Mouse (Mus musculus) lung, postnatal 0 days (tissue): ENCODE data around the gene Zc3h8. TPM values are rescaled to one million over a fixed set of nuclear protein-coding genes. Genes with fewer than 3 reads are reported as not detected.

Experiments used
- ATAC-seq: fragments of 200-750 bp; cut with Nextera tagmentation; 2 replicates; pipeline ENCODE4 v1.8.0; 2017; ENCODE audit warnings: moderate library complexity
- DNase-seq: peaks from one replicate; pipeline ENCODE4 v3.0.0-alpha.2; 2016; ENCODE audit warnings: low spot score
- H3K27ac ChIP-seq: fragments of 300-500 bp; sonication (generic); 2 replicates; pipeline ENCODE4 v1.5.1; 2014; ENCODE audit warnings: antibody characterized with exemption, mild to moderate bottlenecking, low read length, mixed read lengths
- H3K27me3 ChIP-seq: fragments of 300-500 bp; sonication (generic); replicated peaks from 2 replicates; pipeline ENCODE4 v1.6.1; 2014; ENCODE audit warnings: low read length, mixed read lengths; ENCODE audit not compliant: insufficient read depth
- H3K36me3 ChIP-seq: fragments of 300-500 bp; sonication (generic); 2 replicates; pipeline ENCODE4 v1.6.1; 2014; ENCODE audit warnings: low read length, mixed read lengths; ENCODE audit not compliant: insufficient read depth
- H3K4me1 ChIP-seq: fragments of 300-500 bp; sonication (generic); 2 replicates; pipeline ENCODE4 v1.6.1; 2014; ENCODE audit warnings: antibody characterized with exemption, low read depth, low read length, mixed read lengths; ENCODE audit not compliant: insufficient read depth
- H3K4me2 ChIP-seq: fragments of 300-500 bp; sonication (generic); replicated peaks from 2 replicates; pipeline ENCODE4 v1.6.1; 2014; ENCODE audit warnings: low read depth, mild to moderate bottlenecking, low read length, moderate library complexity, mixed read lengths
- H3K4me3 ChIP-seq: fragments of 300-500 bp; sonication (generic); 2 replicates; pipeline ENCODE4 v1.5.1; 2014; ENCODE audit warnings: low read depth, low read length
- H3K9ac ChIP-seq: fragments of 300-500 bp; sonication (generic); replicated peaks from 2 replicates; pipeline ENCODE4 v1.6.1; 2014; ENCODE audit warnings: low read depth, mild to moderate bottlenecking
- H3K9me3 ChIP-seq: fragments of 300-500 bp; sonication (generic); 2 replicates; pipeline ENCODE4 v1.6.1; 2016; ENCODE audit warnings: low read length, mixed read lengths
- CTCF ChIP-seq: IDR thresholded peaks from 2 replicates; pipeline ENCODE4 v1.5.1; 2016; ENCODE audit warnings: antibody characterized with exemption, mild to moderate bottlenecking
- EP300 ChIP-seq: IDR thresholded peaks from 2 replicates; pipeline ENCODE4 v1.6.1; 2016; ENCODE audit warnings: antibody characterized with exemption, mild to moderate bottlenecking, control low read depth
- WGBS: fragments of 180-500 bp; shearing (Covaris S2); extraction: QIAGEN DNeasy Blood & Tissue Kit; methylation state at CpG from one replicate; pipeline ENCODE4 v1.1.7; 2014; 5-methylcytosine and 5-hydroxymethylcytosine counted together
- polyA plus RNA-seq: library from polyadenylated mRNA; unstranded; fragments of >200 nt; fragmentation: Nextera tagmentation; extraction: Ambion mirVana; gene quantifications from 2 replicates; pipeline ENCODE4 v1.2.1, GENCODE M21; 2015

Zc3h8 gene
- polyA plus RNA-seq, 1 experiment from 2014 or later = 5.6 TPM

- no peaks in the 10 kb centered on the region for H3K9me3 ChIP-seq
- H3K4me2 ChIP-seq = no peak overlapping the region
- no peaks in the 10 kb centered on the region for H3K36me3 ChIP-seq
- DNase-seq = no peak
- no peak overlapping the region for H3K4me3 ChIP-seq
- H3K9ac ChIP-seq = no peak overlapping the region
- H3K27me3 ChIP-seq = no peaks in the 10 kb centered on the region
- TF ChIP-seq EP300 = no peak
- no peak for TF ChIP-seq CTCF
- ATAC-seq = no peak
- no peaks in the 10 kb centered on the region for H3K4me1 ChIP-seq
- H3K27ac ChIP-seq = no peak overlapping the region
These were observed 13.2 kb downstream of the Zc3h8 start for GRCm38 (mm10) chr2:128930704-128931103.

- no peaks in the 10 kb centered on the region for H3K27me3 ChIP-seq
- H3K36me3 ChIP-seq = no peaks in the 10 kb centered on the region
- H3K9ac ChIP-seq = no peak overlapping the region
- TF ChIP-seq EP300 = no peak
- TF ChIP-seq CTCF = no peak
- no peak overlapping the region for H3K27ac ChIP-seq
- DNase-seq (no peak), ATAC-seq (no peak)
- no peak overlapping the region for H3K4me2 ChIP-seq
- 72% methylated on average over 3 of the region's 3 CpGs for WGBS
- no peak overlapping the region for H3K4me3 ChIP-seq
- no peaks in the 10 kb centered on the region for H3K9me3 ChIP-seq
- no peaks in the 10 kb centered on the region for H3K4me1 ChIP-seq
These were observed 15.4 kb downstream of the Zc3h8 start for GRCm38 (mm10) chr2:128928446-128928845.

DNA sequence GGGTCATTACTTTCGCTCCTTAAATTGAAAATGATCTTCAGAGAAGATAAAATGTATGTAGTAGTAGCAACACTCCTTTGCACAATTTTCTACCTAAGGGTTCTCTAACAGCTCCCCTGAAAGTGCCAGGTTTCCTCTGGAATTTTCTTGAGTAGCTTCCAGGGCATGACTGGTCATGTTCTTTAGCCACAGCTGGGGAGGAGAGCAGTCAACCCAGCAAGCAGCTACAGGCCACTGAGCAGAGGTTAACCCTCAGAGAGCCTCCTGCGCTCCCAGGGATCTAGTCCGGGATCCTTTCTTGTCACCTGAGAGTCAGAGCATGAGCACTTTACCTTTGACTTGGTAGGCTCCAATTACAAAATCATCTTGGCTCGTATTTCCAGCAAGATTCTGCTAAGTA lies 19.1 kb downstream of the Zc3h8 start:
- Histone ChIP-seq H3K4me2 (no peak overlapping the region), H3K4me3 (no peak overlapping the region), H3K4me1 (no peaks in the 10 kb centered on the region), H3K27me3 (no peaks in the 10 kb centered on the region), H3K9ac (no peak overlapping the region), H3K36me3 (no peaks in the 10 kb centered on the region), H3K9me3 (no peaks in the 10 kb centered on the region), H3K27ac (no peak overlapping the region)
- 89% methylated on average over 4 of the region's 4 CpGs for WGBS
- TF ChIP-seq EP300 (no peak), CTCF (no peak)
- ATAC-seq (no peak), DNase-seq (no peak)

DNA sequence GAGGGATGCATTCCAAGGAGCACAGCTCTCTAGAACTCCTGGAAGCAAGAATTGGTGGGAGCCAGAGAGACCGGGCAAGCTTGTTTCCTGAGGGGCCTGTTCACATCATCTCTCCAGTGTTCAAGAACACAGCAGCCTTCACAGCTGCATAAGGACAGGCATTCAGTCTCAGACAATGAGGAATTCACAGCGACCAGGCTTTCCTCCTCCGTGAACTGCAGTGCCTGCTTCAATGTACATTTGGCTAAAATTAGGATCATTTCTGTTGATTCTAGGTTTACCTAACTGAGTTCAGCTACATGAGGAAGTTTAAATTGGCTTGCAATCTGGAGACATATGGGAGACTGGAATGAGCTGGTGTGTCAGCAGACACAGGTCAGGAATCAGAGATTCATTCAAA lies 27.3 kb downstream of the Zc3h8 start:
- no peak overlapping the region for H3K9ac ChIP-seq
- TF ChIP-seq CTCF (no peak), EP300 (no peak)
- no peaks in the 10 kb centered on the region for H3K27me3 ChIP-seq
- 62% methylated on average over 3 of the region's 3 CpGs for WGBS
- DNase-seq (no peak), ATAC-seq (no peak)
- H3K4me1 ChIP-seq = no peaks in the 10 kb centered on the region
- no peaks in the 10 kb centered on the region for H3K36me3 ChIP-seq
- H3K27ac ChIP-seq = no peak overlapping the region
- no peak overlapping the region for H3K4me2 ChIP-seq
- H3K4me3 ChIP-seq = no peak overlapping the region
- H3K9me3 ChIP-seq = no peaks in the 10 kb centered on the region

DNA sequence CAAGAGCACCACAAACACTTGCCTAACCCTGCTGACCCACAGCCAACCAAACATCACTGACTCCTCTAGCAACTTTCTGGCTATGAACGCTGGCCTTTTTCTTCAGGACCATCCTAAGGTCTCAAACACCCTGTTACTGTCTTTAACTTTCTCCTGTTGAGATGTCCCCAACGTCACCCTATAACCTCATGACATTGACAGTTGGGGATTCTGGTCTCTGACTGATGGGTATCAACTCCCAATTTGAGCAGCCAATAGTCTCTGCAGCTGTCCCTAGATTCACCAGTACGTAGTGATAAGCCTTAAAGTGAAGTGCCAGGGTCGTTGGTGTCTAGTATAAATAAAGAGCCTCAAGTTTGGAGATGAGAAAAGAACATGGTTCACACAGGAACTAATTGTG lies 28.9 kb downstream of the Zc3h8 start:
- Histone ChIP-seq H3K9ac (no peak overlapping the region), H3K4me1 (no peaks in the 10 kb centered on the region), H3K4me3 (no peak overlapping the region), H3K27me3 (no peaks in the 10 kb centered on the region), H3K4me2 (no peak overlapping the region), H3K36me3 (no peaks in the 10 kb centered on the region), H3K27ac (no peak overlapping the region), H3K9me3 (no peaks in the 10 kb centered on the region)
- TF ChIP-seq EP300 = no peak
- TF ChIP-seq CTCF = no peak
- ATAC-seq = no peak
- DNase-seq = no peak
- 62% methylated on average over 4 of the region's 4 CpGs for WGBS

DNA sequence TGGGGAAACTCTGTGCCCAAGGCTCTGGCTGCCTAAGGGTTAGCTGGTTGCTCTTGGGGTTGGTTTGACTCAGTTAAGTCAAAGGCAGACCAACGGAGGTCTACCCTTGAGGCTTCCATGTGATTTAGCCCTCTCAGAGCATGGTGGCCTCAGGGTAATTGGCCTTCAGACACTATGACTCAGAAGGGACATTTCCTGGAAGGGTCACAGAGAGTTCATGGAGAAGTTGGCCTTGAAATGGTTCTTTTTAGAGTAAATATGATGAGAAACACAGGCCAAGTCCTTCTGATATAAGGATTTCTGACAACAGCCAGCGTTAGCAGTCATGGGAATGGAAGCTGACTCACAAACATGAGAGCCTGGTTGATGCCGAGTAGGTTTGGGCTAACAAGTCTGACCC lies 40.2 kb downstream of the Zc3h8 start:
- H3K9ac ChIP-seq = no peak overlapping the region
- H3K4me3 ChIP-seq = no peak overlapping the region
- ATAC-seq (no peak), DNase-seq (no peak)
- H3K27me3 ChIP-seq = no peaks in the 10 kb centered on the region
- H3K4me2 ChIP-seq = no peak overlapping the region
- H3K4me1 ChIP-seq = no peaks in the 10 kb centered on the region
- H3K9me3 ChIP-seq = peaks cover 6% of the 10 kb centered on the region; the same call in 1 of the 2 replicates
- H3K27ac ChIP-seq = no peak overlapping the region
- TF ChIP-seq CTCF = no peak
- no peak for TF ChIP-seq EP300
- no peaks in the 10 kb centered on the region for H3K36me3 ChIP-seq
- 65% methylated on average over 3 of the region's 3 CpGs for WGBS

- Histone ChIP-seq H3K9ac (no peak overlapping the region), H3K27me3 (no peaks in the 10 kb centered on the region), H3K4me3 (no peak overlapping the region), H3K27ac (no peak overlapping the region), H3K36me3 (no peaks in the 10 kb centered on the region), H3K9me3 (peaks cover 6% of the 10 kb centered on the region; the same call in 1 of the 2 replicates), H3K4me1 (no peaks in the 10 kb centered on the region), H3K4me2 (no peak overlapping the region)
- DNase-seq (no peak), ATAC-seq (no peak)
- WGBS = 73% methylated on average over 6 of the region's 6 CpGs
- TF ChIP-seq EP300 (no peak), CTCF (no peak)
These were observed 41.0 kb downstream of the Zc3h8 start for GRCm38 (mm10) chr2:128902843-128903242.
